Mouse (Mus musculus): ENCODE measurements around the gene Fam102a. TPM values are rescaled to one million over a fixed set of nuclear protein-coding genes. Genes with fewer than 3 reads are reported as not detected.

Gene Fam102a
- total RNA-seq, 2 experiments from 2014 or later = 9.9 to 11.0 TPM

- DNase-seq = no peak
Measured at GRCm38 (mm10) chr2:32517233-32517867, 17.8 kb upstream of the Fam102a start.

GRCm38 (mm10) chr2:32520034-32520990 is 14.8 kb upstream of the Fam102a start:
- no peak for DNase-seq

GRCm38 (mm10) chr2:32524536-32525031 is 10.5 kb upstream of the Fam102a start:
- DNase-seq = no peak

GRCm38 (mm10) chr2:32525816-32526215 is 9.3 kb upstream of the Fam102a start:
- no peak for DNase-seq

- DNase-seq = no peak
Measured at GRCm38 (mm10) chr2:32527468-32527966, 7.6 kb upstream of the Fam102a start.

- DNase-seq = no peak
Measured at GRCm38 (mm10) chr2:32528326-32528725, 6.8 kb upstream of the Fam102a start.

GRCm38 (mm10) chr2:32530479-32530878 is 4.7 kb upstream of the Fam102a start:
- DNase-seq = no peak

- DNase-seq = no peak
Measured at GRCm38 (mm10) chr2:32533163-32533562, 2.0 kb upstream of the Fam102a start.

- DNase-seq = peak; percentile 56
Measured at GRCm38 (mm10) chr2:32534061-32534732, 935 bp upstream of the Fam102a start.

- peak; percentile 62 for DNase-seq
Measured at GRCm38 (mm10) chr2:32535501-32535991, 414 bp downstream of the Fam102a start.

GRCm38 (mm10) chr2:32536086-32536633 is 1.0 kb downstream of the Fam102a start:
- peak; percentile 39 for DNase-seq

- DNase-seq = peak; percentile 62
Measured at GRCm38 (mm10) chr2:32536634-32537359, 1.7 kb downstream of the Fam102a start.

- peak; percentile 51 for DNase-seq
Measured at GRCm38 (mm10) chr2:32537360-32537905, 2.3 kb downstream of the Fam102a start.

GRCm38 (mm10) chr2:32537941-32538340 is 2.8 kb downstream of the Fam102a start:
- DNase-seq = peak; percentile 38

GRCm38 (mm10) chr2:32538461-32538860 is 3.3 kb downstream of the Fam102a start:
- DNase-seq = no peak

- no peak for DNase-seq
Measured at GRCm38 (mm10) chr2:32539452-32539981, 4.4 kb downstream of the Fam102a start.

- DNase-seq = no peak
Measured at GRCm38 (mm10) chr2:32541333-32541908, 6.3 kb downstream of the Fam102a start.

- no peak for DNase-seq
Measured at GRCm38 (mm10) chr2:32541986-32542573, 6.9 kb downstream of the Fam102a start.

- DNase-seq = no peak
Measured at GRCm38 (mm10) chr2:32543031-32543449, 7.9 kb downstream of the Fam102a start.

GRCm38 (mm10) chr2:32546951-32547350 is 11.8 kb downstream of the Fam102a start:
- no peak for DNase-seq

Measured in heart, postnatal 4 days (tissue).